ENCODE assay signal across 12 mouse cellular contexts in genomic region chr7:25720760-25721159, GRCm38 (mm10). TPM values are rescaled to one million over a fixed set of nuclear protein-coding genes. Genes with fewer than 3 reads are reported as not detected.
"Had no signal": no experiment of that assay in that cellular context is flagged by ENCODE, and none has a peak within 500 bp of the region (broad histone marks: within the 10 kb centered on the region; RNA-seq: fewer than 3 reads in every experiment).

No protein-coding gene starts in this region.

- H3K27me3 ChIP-seq: liver, embryonic 13.5 days; lung, embryonic 15.5 days; midbrain, embryonic 13.5 days; midbrain, embryonic 15.5 days; neural tube, embryonic 12.5 days; neural tube, embryonic 15.5 days had no signal

- H3K4me2 ChIP-seq: liver, embryonic 13.5 days; lung, embryonic 15.5 days; midbrain, embryonic 11.5 days; midbrain, embryonic 13.5 days; midbrain, embryonic 15.5 days; neural tube, embryonic 12.5 days; neural tube, embryonic 15.5 days had no signal

- DNase-seq: right cerebral cortex, adult 18-20 months; right cerebral cortex, postnatal 25 days; thymus, adult 18-20 months had no signal

- H3K27ac ChIP-seq: lung, embryonic 15.5 days; macrophage; midbrain, embryonic 13.5 days; midbrain, embryonic 15.5 days; neural tube, embryonic 12.5 days; neural tube, embryonic 15.5 days had no signal

- H3K9me3 ChIP-seq: liver, embryonic 13.5 days; lung, embryonic 15.5 days; midbrain, embryonic 13.5 days; midbrain, embryonic 15.5 days; neural tube, embryonic 12.5 days; neural tube, embryonic 15.5 days had no signal

- H3K9ac ChIP-seq: liver, embryonic 13.5 days; lung, embryonic 15.5 days; midbrain, embryonic 13.5 days; midbrain, embryonic 15.5 days; neural tube, embryonic 12.5 days; neural tube, embryonic 15.5 days had no signal

- H3K4me3 ChIP-seq: liver, embryonic 13.5 days; lung, embryonic 15.5 days; midbrain, embryonic 13.5 days; midbrain, embryonic 15.5 days; neural tube, embryonic 12.5 days; neural tube, embryonic 15.5 days had no signal

RNA-seq across cellular contexts. Expression of gene Tmem91, which starts 45.8 kb away (rescaled TPM):
- polyA plus RNA-seq: liver, adult 2 months had no signal
